Mouse (Mus musculus) embryonic facial prominence, embryonic 11.5 days (tissue): ENCODE measurements around the gene Nr1i2. TPM values are rescaled to one million over a fixed set of nuclear protein-coding genes. Genes with fewer than 3 reads are reported as not detected.

Source experiments
- ATAC-seq: fragments of 200-750 bp; cut with Nextera tagmentation; replicated peaks from 2 replicates; pipeline ENCODE4 v1.8.0; 2017; ENCODE audit warnings: low read depth; ENCODE audit not compliant: insufficient number of reproducible peaks, low FRiP score, low TSS enrichment
- DNase-seq: peaks from one replicate; pipeline ENCODE4 v3.0.0-alpha.2; 2015; ENCODE audit warnings: low spot score
- H3K27ac ChIP-seq: fragments of 300-500 bp; sonication (generic); replicated peaks from 2 replicates; pipeline ENCODE4 v1.5.1; 2014; ENCODE audit warnings: mild to moderate bottlenecking, low read depth, low read length, control low read depth
- H3K27me3 ChIP-seq: fragments of 300-500 bp; sonication (generic); 2 replicates; pipeline ENCODE4 v1.6.1; 2014; ENCODE audit warnings: mild to moderate bottlenecking, low read length, moderate library complexity, mixed read lengths; ENCODE audit not compliant: control insufficient read depth, insufficient read depth
- H3K36me3 ChIP-seq: fragments of 300-500 bp; sonication (generic); replicated peaks from 2 replicates; pipeline ENCODE4 v1.6.1; 2014; ENCODE audit warnings: low read depth, mild to moderate bottlenecking, low read length, moderate library complexity, mixed read lengths; ENCODE audit not compliant: control insufficient read depth, insufficient read depth
- H3K4me1 ChIP-seq: fragments of 300-500 bp; sonication (generic); 2 replicates; pipeline ENCODE4 v1.6.1; 2014; ENCODE audit warnings: low read length, mixed read lengths; ENCODE audit not compliant: control insufficient read depth, insufficient read depth
- H3K4me2 ChIP-seq: fragments of 300-500 bp; sonication (generic); 2 replicates; pipeline ENCODE4 v1.6.1; 2014; ENCODE audit warnings: low read depth, mild to moderate bottlenecking, control low read depth, low read length, moderate library complexity
- H3K4me3 ChIP-seq: fragments of 300-500 bp; sonication (generic); 2 replicates; pipeline ENCODE4 v1.5.1; 2014; ENCODE audit warnings: low read depth, low read length, control low read depth
- H3K9ac ChIP-seq: fragments of 300-500 bp; sonication (generic); replicated peaks from 2 replicates; pipeline ENCODE4 v1.6.1; 2014; ENCODE audit warnings: mild to moderate bottlenecking, control low read depth, low read length
- H3K9me3 ChIP-seq: fragments of 300-500 bp; sonication (generic); replicated peaks from 2 replicates; pipeline ENCODE4 v1.6.1; 2016; ENCODE audit warnings: mild to moderate bottlenecking, low read length, inconsistent platforms, mixed read lengths; ENCODE audit not compliant: control insufficient read depth
- WGBS: fragments of 180-500 bp; shearing (Covaris S2); extraction: QIAGEN DNeasy Blood & Tissue Kit; methylation state at CpG from one replicate; pipeline ENCODE4 v1.1.7; 2014; 5-methylcytosine and 5-hydroxymethylcytosine counted together
- polyA plus RNA-seq: library from polyadenylated mRNA; unstranded; fragments of >200 nt; fragmentation: Nextera tagmentation; extraction: Ambion mirVana; gene quantifications from 2 replicates; pipeline ENCODE4 v1.2.1, GENCODE M21; 2014

The Nr1i2 gene
- polyA plus RNA-seq, 1 experiment from 2014 or later = not detected

- no peak for ATAC-seq
- no peaks in the 10 kb centered on the region for H3K27me3 ChIP-seq
- DNase-seq = peak; percentile 75
- 0 out of 2 replicates have a peak overlapping the region, but pooled peaks have one; percentile 15 for H3K4me2 ChIP-seq
- H3K4me3 ChIP-seq = no peak overlapping the region; the same call in 1 of the 2 replicates
- H3K36me3 ChIP-seq = no peaks in the 10 kb centered on the region
- H3K27ac ChIP-seq = no peak overlapping the region
- WGBS = 25% methylated on average over 17 of the region's 17 CpGs
- no peaks in the 10 kb centered on the region for H3K9me3 ChIP-seq
- 0 out of 2 replicates have a peak overlapping the region, but pooled peaks have one; percentile 33 for H3K9ac ChIP-seq
- H3K4me1 ChIP-seq = no peaks in the 10 kb centered on the region
Observed at GRCm38 (mm10) chr16:38321452-38321935, 26.9 kb upstream of the Nr1i2 start.

- Histone ChIP-seq H3K9me3 (no peaks in the 10 kb centered on the region), H3K36me3 (no peaks in the 10 kb centered on the region), H3K4me3 (no peak overlapping the region), H3K4me2 (no peak overlapping the region), H3K9ac (no peak overlapping the region), H3K27me3 (no peaks in the 10 kb centered on the region), H3K4me1 (no peaks in the 10 kb centered on the region), H3K27ac (no peak overlapping the region)
- ATAC-seq (no peak), DNase-seq (no peak)
- 87% methylated on average over 4 of the region's 4 CpGs for WGBS
Observed at GRCm38 (mm10) chr16:38319087-38319486, 24.5 kb upstream of the Nr1i2 start.

DNA sequence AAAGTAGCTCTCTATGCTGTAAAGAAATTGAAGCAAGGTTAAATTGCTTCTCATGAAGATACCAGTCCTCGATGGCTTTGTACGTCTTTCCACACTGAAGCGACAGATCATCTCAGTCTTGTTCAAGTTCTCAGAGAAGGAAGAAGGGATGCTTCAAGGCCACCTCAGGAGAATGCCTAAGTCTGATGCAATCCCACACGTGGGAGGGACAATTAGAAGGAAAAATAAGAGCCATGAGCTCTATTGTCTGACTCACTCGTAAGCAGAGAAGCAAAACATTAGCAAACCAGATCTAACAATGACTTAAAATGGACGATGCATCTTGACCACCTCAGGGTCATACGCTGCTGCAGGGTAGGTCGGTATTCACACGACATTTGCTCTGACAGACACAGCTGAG, 23.9 kb upstream of the Nr1i2 start:
- 74% methylated on average over 9 of the region's 9 CpGs for WGBS
- no peak for ATAC-seq

DNA sequence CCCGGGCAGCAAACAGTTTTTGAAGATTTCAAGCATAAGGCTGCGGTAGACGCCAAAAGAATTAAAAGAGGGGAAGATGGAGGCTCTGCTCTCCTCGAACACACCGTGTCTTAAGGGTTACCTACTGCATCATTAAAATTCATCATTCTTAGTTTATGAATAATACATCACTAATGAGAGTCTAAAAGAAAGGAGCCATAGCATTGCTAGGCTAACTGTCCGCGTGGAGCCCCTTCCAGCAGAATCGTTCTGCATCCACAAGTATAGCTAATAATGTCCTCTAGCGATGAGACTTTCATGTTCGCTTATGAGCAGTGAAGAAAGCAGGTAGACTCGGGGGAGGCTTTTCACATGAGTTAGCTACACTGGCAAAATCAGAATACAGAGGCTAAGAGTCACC, 13.6 kb upstream of the Nr1i2 start:
- Histone ChIP-seq H3K4me2 (no peak overlapping the region), H3K27ac (no peak overlapping the region), H3K4me3 (no peak overlapping the region), H3K9me3 (no peaks in the 10 kb centered on the region), H3K4me1 (no peaks in the 10 kb centered on the region; the same call in 1 of the 2 replicates), H3K36me3 (no peaks in the 10 kb centered on the region), H3K27me3 (no peaks in the 10 kb centered on the region), H3K9ac (no peak overlapping the region)
- no peak for ATAC-seq
- no peak for DNase-seq
- WGBS = 85% methylated on average over 11 of the region's 11 CpGs

More for the DNA sequence above, 23.9 kb upstream of the Nr1i2 start:
- H3K27ac ChIP-seq = no peak overlapping the region
- H3K9ac ChIP-seq = no peak overlapping the region
- no peaks in the 10 kb centered on the region for H3K9me3 ChIP-seq
- no peaks in the 10 kb centered on the region for H3K36me3 ChIP-seq
- H3K4me1 ChIP-seq = no peaks in the 10 kb centered on the region
- H3K4me2 ChIP-seq = no peak overlapping the region
- H3K4me3 ChIP-seq = no peak overlapping the region
- DNase-seq = no peak
- no peaks in the 10 kb centered on the region for H3K27me3 ChIP-seq

- H3K27ac ChIP-seq = no peak overlapping the region
- ATAC-seq (no peak), DNase-seq (no peak)
- no peak overlapping the region for H3K4me3 ChIP-seq
- no peaks in the 10 kb centered on the region for H3K27me3 ChIP-seq
- no peak overlapping the region for H3K9ac ChIP-seq
- H3K36me3 ChIP-seq = no peaks in the 10 kb centered on the region
- no peak overlapping the region for H3K4me2 ChIP-seq
- H3K9me3 ChIP-seq = no peaks in the 10 kb centered on the region
- no peaks in the 10 kb centered on the region; the same call in 1 of the 2 replicates for H3K4me1 ChIP-seq
- WGBS = 49% methylated on average over 7 of the region's 7 CpGs
Observed at GRCm38 (mm10) chr16:38307651-38308050, 13.0 kb upstream of the Nr1i2 start.

- Histone ChIP-seq H3K27ac (no peak overlapping the region), H3K4me1 (no peaks in the 10 kb centered on the region; the same call in 1 of the 2 replicates), H3K36me3 (no peaks in the 10 kb centered on the region), H3K4me2 (no peak overlapping the region), H3K9me3 (no peaks in the 10 kb centered on the region), H3K4me3 (no peak overlapping the region), H3K9ac (no peak overlapping the region), H3K27me3 (no peaks in the 10 kb centered on the region)
- DNase-seq (no peak), ATAC-seq (peak; percentile 81)
- 34% methylated on average over 5 of the region's 5 CpGs for WGBS
Observed at GRCm38 (mm10) chr16:38307221-38307605, 12.6 kb upstream of the Nr1i2 start.

DNA sequence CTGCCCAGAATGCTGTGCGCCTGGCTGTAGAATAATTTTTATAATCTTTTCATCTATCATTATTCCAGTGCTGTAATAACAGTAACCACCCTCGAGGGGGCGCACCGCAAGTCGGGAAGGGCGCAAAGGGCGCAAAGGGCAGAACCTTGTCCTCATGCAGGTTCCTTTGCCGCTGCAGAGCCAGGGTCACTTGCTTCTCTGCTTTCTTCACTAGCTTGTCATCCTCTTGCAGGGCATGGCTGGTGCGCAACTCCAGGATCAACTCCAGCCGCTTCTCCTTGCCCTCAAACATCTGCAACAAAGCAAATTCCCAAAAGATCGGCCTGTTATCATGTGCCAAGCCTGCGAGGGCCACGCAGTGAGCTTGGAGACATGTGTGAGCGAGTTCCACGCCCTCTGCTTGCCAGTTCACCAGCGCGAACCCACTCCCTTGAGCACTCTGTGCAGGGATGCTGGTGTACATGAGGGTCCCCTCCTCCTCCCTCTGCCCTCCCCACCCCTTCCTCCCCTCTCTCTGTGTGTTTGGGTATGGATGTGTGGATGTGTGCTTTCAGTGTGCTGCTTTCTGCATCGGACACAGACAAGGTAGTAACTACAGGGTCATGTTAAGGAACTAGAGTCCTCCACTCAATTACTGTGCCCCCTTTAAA, 12.1 kb upstream of the Nr1i2 start:
- no peaks in the 10 kb centered on the region; the same call in 1 of the 2 replicates for H3K4me1 ChIP-seq
- no peaks in the 10 kb centered on the region for H3K27me3 ChIP-seq
- no peak overlapping the region for H3K9ac ChIP-seq
- no peak overlapping the region for H3K4me2 ChIP-seq
- no peak overlapping the region for H3K27ac ChIP-seq
- 47% methylated on average over 18 of the region's 18 CpGs for WGBS
- DNase-seq = no peak
- no peak overlapping the region for H3K4me3 ChIP-seq
- ATAC-seq = peak; percentile 39; the same call in 1 of the 2 replicates
- H3K9me3 ChIP-seq = no peaks in the 10 kb centered on the region
- H3K36me3 ChIP-seq = no peaks in the 10 kb centered on the region

DNA sequence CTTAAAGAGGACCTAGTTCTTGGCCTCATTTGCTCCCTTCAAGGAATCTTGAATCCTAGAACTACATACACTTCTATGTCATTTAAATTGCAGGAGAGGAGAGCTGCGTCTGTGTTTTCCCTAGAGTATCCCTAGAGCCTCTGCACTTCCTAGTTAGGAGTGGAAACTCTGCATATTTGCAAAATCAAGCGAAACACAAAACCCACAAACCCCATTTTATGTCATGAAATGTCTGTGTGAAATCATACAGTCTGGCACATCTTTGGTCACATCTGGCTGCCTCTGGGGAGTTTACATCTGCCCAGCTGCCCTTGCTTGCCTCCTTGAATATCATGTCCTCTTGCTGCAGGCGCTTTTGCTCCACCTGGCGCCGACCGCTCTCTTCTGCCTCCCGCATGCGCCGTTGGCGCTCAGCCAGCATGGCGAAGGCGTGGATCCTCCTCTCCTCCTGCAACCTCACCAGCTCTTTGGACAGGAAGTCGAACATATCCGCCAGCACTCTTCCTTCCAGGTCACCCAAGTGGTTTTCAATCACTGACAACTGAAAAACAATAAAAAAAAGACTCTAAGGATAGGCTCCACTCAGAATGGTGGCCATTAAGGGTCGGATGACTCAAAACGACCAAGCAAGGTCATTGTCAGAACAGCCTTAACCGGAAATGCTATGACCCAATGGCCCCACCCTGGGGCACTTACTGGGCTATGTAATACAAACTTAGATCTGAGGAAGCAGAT, 10.0 kb upstream of the Nr1i2 start:
- no peak overlapping the region for H3K27ac ChIP-seq
- H3K36me3 ChIP-seq = no peaks in the 10 kb centered on the region
- H3K4me2 ChIP-seq = no peak overlapping the region
- no peaks in the 10 kb centered on the region for H3K27me3 ChIP-seq
- ATAC-seq = no peak
- H3K9me3 ChIP-seq = no peaks in the 10 kb centered on the region
- no peak for DNase-seq
- no peaks in the 10 kb centered on the region; the same call in 1 of the 2 replicates for H3K4me1 ChIP-seq
- no peak overlapping the region for H3K9ac ChIP-seq
- H3K4me3 ChIP-seq = no peak overlapping the region
- WGBS = 73% methylated on average over 17 of the region's 17 CpGs
